Mouse (Mus musculus) heart, embryonic 15.5 days (tissue): ENCODE measurements around the gene Hist2h2bb. TPM values are rescaled to one million over a fixed set of nuclear protein-coding genes. Genes with fewer than 3 reads are reported as not detected.

Experiments used
- microRNA-seq: library from miRNA; unstranded; fragments of <30 nt; microRNA quantifications from one replicate; pipeline ENCODE4, GENCODE M21; 2016
- polyA plus RNA-seq: library from polyadenylated mRNA; unstranded; fragments of >200 nt; fragmentation: Nextera tagmentation; extraction: Ambion mirVana; gene quantifications from 2 replicates; pipeline ENCODE4 v1.2.1, GENCODE M21; 2015

The Hist2h2bb gene
- polyA plus RNA-seq, 1 experiment from 2014 or later: 4.8 TPM

Small RNA genes within 50 kb of the gene (microRNA-seq; reads per million reads assigned to microRNA genes)
- not detected for gene Gm44492
- gene Gm47311: not detected
- not detected for gene Gm47313

Other genes with a start within 250 kb of the Hist2h2bb start
- gene Vps45, start 211.3 kb upstream of the Hist2h2bb start, polyA plus RNA-seq: 38.3 and 40.2 TPM in 2 replicates
- 20.1 and 24.5 TPM in 2 replicates for gene Otud7b, start 165.2 kb upstream of the Hist2h2bb start, polyA plus RNA-seq
- 8.5 and 11.2 TPM in 2 replicates for gene Mtmr11, start 107.7 kb upstream of the Hist2h2bb start, polyA plus RNA-seq
- gene Sf3b4, start 97.4 kb upstream of the Hist2h2bb start, polyA plus RNA-seq: 71.2 and 96.8 TPM in 2 replicates
- 12.9 and 13.6 TPM in 2 replicates for gene Sv2a, start 88.6 kb upstream of the Hist2h2bb start, polyA plus RNA-seq
- gene Bola1, start 50.0 kb upstream of the Hist2h2bb start, polyA plus RNA-seq: 40.7 and 40.8 TPM in 2 replicates
- 0.43 TPM in 1 of 2 replicates, not detected in the other for gene Hist2h2ab, start 49.9 kb upstream of the Hist2h2bb start, polyA plus RNA-seq
- gene Hist2h2ac, start 48.9 kb upstream of the Hist2h2bb start, polyA plus RNA-seq: 5.3 and 5.5 TPM in 2 replicates
- 7.3 and 8.1 TPM in 2 replicates for gene Hist2h2be, start 48.6 kb upstream of the Hist2h2bb start, polyA plus RNA-seq
- 3.9 and 5.1 TPM in 2 replicates for gene Hist2h3c2, start 30.6 kb upstream of the Hist2h2bb start, polyA plus RNA-seq
- 37.0 and 45.9 TPM in 2 replicates for gene Hist2h2aa2, start 29.5 kb upstream of the Hist2h2bb start, polyA plus RNA-seq
- 13.6 and 15.1 TPM in 2 replicates for gene Hist2h2aa1, start 24.3 kb upstream of the Hist2h2bb start, polyA plus RNA-seq
- 0.72 and 1.0 TPM in 2 replicates for gene Hist2h3c1, start 23.1 kb upstream of the Hist2h2bb start, polyA plus RNA-seq
- 2.9 and 3.9 TPM in 2 replicates for gene Hist2h4, start 6.4 kb upstream of the Hist2h2bb start, polyA plus RNA-seq
- gene Hist2h3b, start 1.1 kb upstream of the Hist2h2bb start, polyA plus RNA-seq: 26.2 and 31.1 TPM in 2 replicates
- 1.1 and 3.2 TPM in 2 replicates for gene Fcgr1, start 24.2 kb downstream of the Hist2h2bb start, polyA plus RNA-seq
- gene BC107364, start 182.6 kb downstream of the Hist2h2bb start, polyA plus RNA-seq: 0.53 and 1.0 TPM in 2 replicates